Mouse (Mus musculus): ENCODE measurements around the gene Wdfy3. TPM values are rescaled to one million over a fixed set of nuclear protein-coding genes. Genes with fewer than 3 reads are reported as not detected.
A peak's percentile ranks its signal among the peaks of the same experiment; 100 is the strongest.
"Not testable (repeated sequence)": the region's sequence is repeated elsewhere in the genome, so short reads cannot be mapped to it uniquely, and the experiment has no call there.

Wdfy3 gene
- polyA plus RNA-seq (2014; fragmentation: Nextera tagmentation; extraction: Ambion mirVana): 14.8 and 15.1 TPM in 2 replicates

- Histone ChIP-seq H3K4me2 (ENCODE audit: low read length) (peak within 1 kb of the TSS; percentile 86), H3K27ac (replicated peaks in 1 of 2; ENCODE audit: control insufficient read depth in 1 of 2, insufficient read depth in 1 of 2, low read depth in 2 of 2, low read length in 2 of 2) (peak within 1 kb of the TSS; percentile 86 to 89), H3K27me3 (ENCODE audit: control insufficient read depth, insufficient read depth, low read length) (no peaks in the 10 kb centered on the region), H3K4me1 (ENCODE audit: control insufficient read depth in 2 of 2, insufficient read depth in 2 of 2, low read length in 2 of 2) (peaks cover 0 to 12% of the 10 kb centered on the region in 2 experiments; a peak in 3 of 4 replicates), H3K36me3 (ENCODE audit: control insufficient read depth, insufficient read depth, low read length) (0 out of 2 replicates have a peak, but pooled peaks cover 3% of the 10 kb centered on the region), H3K4me3 (ENCODE audit: control insufficient read depth in 1 of 2, insufficient read depth in 1 of 2, low read depth in 1 of 2, low read length in 2 of 2) (peak within 1 kb of the TSS; percentile 91 to 92), H3K9me3 (ENCODE audit: control insufficient read depth, low read length) (no peaks in the 10 kb centered on the region), H3K9ac (ENCODE audit: low read length) (peak within 1 kb of the TSS; percentile 95)
- 2% methylated on average over 51 of the region's 62 CpGs for WGBS
- ATAC-seq (ENCODE audit: insufficient number of reproducible peaks, insufficient read depth, low FRiP score, low read depth): peak; percentile 92
Measured at GRCm38 (mm10) chr5:102069767-102070413, at the start of gene Wdfy3. Gene Wdfy3 (minus strand): TSS chr5:102069921.

- H3K9ac ChIP-seq (ENCODE audit: low read length): no peak overlapping the region
Measured at GRCm38 (mm10) chr5:102113009-102113408, 43.3 kb upstream of the Wdfy3 start.

GRCm38 (mm10) chr5:102112034-102112433 lies 42.3 kb upstream of the Wdfy3 start:
- peaks cover 0 to 3% of the 10 kb centered on the region in 2 experiments; a peak in 1 of 4 replicates for H3K4me1 ChIP-seq (ENCODE audit: control insufficient read depth in 2 of 2, insufficient read depth in 2 of 2, low read length in 2 of 2)
- H3K36me3 ChIP-seq (ENCODE audit: control insufficient read depth, insufficient read depth, low read length): no peaks in the 10 kb centered on the region
- 52% methylated on average over 7 of the region's 7 CpGs for WGBS
- H3K27me3 ChIP-seq (ENCODE audit: control insufficient read depth, insufficient read depth, low read length): no peaks in the 10 kb centered on the region
- H3K9ac ChIP-seq (ENCODE audit: low read length): no peak overlapping the region
- no peak overlapping the region for H3K4me2 ChIP-seq (ENCODE audit: low read length)
- no peak overlapping the region for H3K27ac ChIP-seq (replicated peaks in 1 of 2; ENCODE audit: control insufficient read depth in 1 of 2, insufficient read depth in 1 of 2, low read depth in 2 of 2, low read length in 2 of 2)
- no peaks in the 10 kb centered on the region for H3K9me3 ChIP-seq (ENCODE audit: control insufficient read depth, low read length)
- H3K4me3 ChIP-seq (ENCODE audit: control insufficient read depth in 1 of 2, insufficient read depth in 1 of 2, low read depth in 1 of 2, low read length in 2 of 2): no peak overlapping the region
- no peak for ATAC-seq (ENCODE audit: insufficient number of reproducible peaks, insufficient read depth, low FRiP score, low read depth)

More at GRCm38 (mm10) chr5:102113009-102113408, 43.3 kb upstream of the Wdfy3 start:
- Histone ChIP-seq H3K4me1 (ENCODE audit: control insufficient read depth in 2 of 2, insufficient read depth in 2 of 2, low read length in 2 of 2) (peaks cover 0 to 3% of the 10 kb centered on the region in 2 experiments; a peak in 1 of 4 replicates), H3K27me3 (ENCODE audit: control insufficient read depth, insufficient read depth, low read length) (no peaks in the 10 kb centered on the region), H3K36me3 (ENCODE audit: control insufficient read depth, insufficient read depth, low read length) (no peaks in the 10 kb centered on the region), H3K4me2 (ENCODE audit: low read length) (peak overlapping the region; percentile 58), H3K4me3 (ENCODE audit: control insufficient read depth in 1 of 2, insufficient read depth in 1 of 2, low read depth in 1 of 2, low read length in 2 of 2) (peak overlapping the region in 1 of 2 experiments; percentile 22; a peak in 3 of 4 replicates), H3K9me3 (ENCODE audit: control insufficient read depth, low read length) (no peaks in the 10 kb centered on the region), H3K27ac (replicated peaks in 1 of 2; ENCODE audit: control insufficient read depth in 1 of 2, insufficient read depth in 1 of 2, low read depth in 2 of 2, low read length in 2 of 2) (no peak overlapping the region)
- no peak for ATAC-seq (ENCODE audit: insufficient number of reproducible peaks, insufficient read depth, low FRiP score, low read depth)
- WGBS: 23% methylated on average over 14 of the region's 14 CpGs

GRCm38 (mm10) chr5:102110031-102110430 lies 40.3 kb upstream of the Wdfy3 start:
- no peaks in the 10 kb centered on the region for H3K27me3 ChIP-seq (ENCODE audit: control insufficient read depth, insufficient read depth, low read length)
- no peak overlapping the region for H3K4me3 ChIP-seq (ENCODE audit: control insufficient read depth in 1 of 2, insufficient read depth in 1 of 2, low read depth in 1 of 2, low read length in 2 of 2)
- ATAC-seq (ENCODE audit: insufficient number of reproducible peaks, insufficient read depth, low FRiP score, low read depth): no peak
- H3K4me1 ChIP-seq (ENCODE audit: control insufficient read depth in 2 of 2, insufficient read depth in 2 of 2, low read length in 2 of 2): peaks cover 0 to 3% of the 10 kb centered on the region in 2 experiments; a peak in 1 of 4 replicates
- no peaks in the 10 kb centered on the region for H3K9me3 ChIP-seq (ENCODE audit: control insufficient read depth, low read length)
- H3K27ac ChIP-seq (replicated peaks in 1 of 2; ENCODE audit: control insufficient read depth in 1 of 2, insufficient read depth in 1 of 2, low read depth in 2 of 2, low read length in 2 of 2): no peak overlapping the region
- H3K4me2 ChIP-seq (ENCODE audit: low read length): no peak overlapping the region
- 87% methylated on average over 7 of the region's 7 CpGs for WGBS
- H3K36me3 ChIP-seq (ENCODE audit: control insufficient read depth, insufficient read depth, low read length): no peaks in the 10 kb centered on the region
- no peak overlapping the region for H3K9ac ChIP-seq (ENCODE audit: low read length)

- H3K36me3 ChIP-seq (ENCODE audit: control insufficient read depth, insufficient read depth, low read length): no peaks in the 10 kb centered on the region
- no peaks in the 10 kb centered on the region for H3K27me3 ChIP-seq (ENCODE audit: control insufficient read depth, insufficient read depth, low read length)
- H3K4me1 ChIP-seq (ENCODE audit: control insufficient read depth in 2 of 2, insufficient read depth in 2 of 2, low read length in 2 of 2): no peaks in the 10 kb centered on the region; a peak in 1 of 4 replicates
- no peaks in the 10 kb centered on the region for H3K9me3 ChIP-seq (ENCODE audit: control insufficient read depth, low read length)
- no peak overlapping the region for H3K9ac ChIP-seq (ENCODE audit: low read length)
- 77% methylated on average over 3 of the region's 3 CpGs for WGBS
- H3K4me2 ChIP-seq (ENCODE audit: low read length): no peak overlapping the region
- no peak overlapping the region for H3K4me3 ChIP-seq (ENCODE audit: control insufficient read depth in 1 of 2, insufficient read depth in 1 of 2, low read depth in 1 of 2, low read length in 2 of 2)
- ATAC-seq (ENCODE audit: insufficient number of reproducible peaks, insufficient read depth, low FRiP score, low read depth): no peak
- no peak overlapping the region for H3K27ac ChIP-seq (replicated peaks in 1 of 2; ENCODE audit: control insufficient read depth in 1 of 2, insufficient read depth in 1 of 2, low read depth in 2 of 2, low read length in 2 of 2)
Measured at GRCm38 (mm10) chr5:102105919-102106318, 36.2 kb upstream of the Wdfy3 start.

GRCm38 (mm10) chr5:102101815-102102214 lies 32.1 kb upstream of the Wdfy3 start:
- WGBS: 53% methylated on average over 1 of the region's 1 CpGs
- H3K4me3 ChIP-seq (ENCODE audit: control insufficient read depth in 1 of 2, insufficient read depth in 1 of 2, low read depth in 1 of 2, low read length in 2 of 2); H3K27me3 ChIP-seq (ENCODE audit: control insufficient read depth, insufficient read depth, low read length); H3K27ac ChIP-seq (replicated peaks in 1 of 2; ENCODE audit: control insufficient read depth in 1 of 2, insufficient read depth in 1 of 2, low read depth in 2 of 2, low read length in 2 of 2); H3K4me2 ChIP-seq (ENCODE audit: low read length); ATAC-seq (ENCODE audit: insufficient number of reproducible peaks, insufficient read depth, low FRiP score, low read depth); H3K9me3 ChIP-seq (ENCODE audit: control insufficient read depth, low read length); H3K4me1 ChIP-seq (ENCODE audit: control insufficient read depth in 2 of 2, insufficient read depth in 2 of 2, low read length in 2 of 2); H3K9ac ChIP-seq (ENCODE audit: low read length); H3K36me3 ChIP-seq (ENCODE audit: control insufficient read depth, insufficient read depth, low read length): not testable (repeated sequence)

- Histone ChIP-seq H3K4me2 (ENCODE audit: low read length) (no peak overlapping the region), H3K4me3 (ENCODE audit: control insufficient read depth in 1 of 2, insufficient read depth in 1 of 2, low read depth in 1 of 2, low read length in 2 of 2) (no peak overlapping the region), H3K27ac (replicated peaks in 1 of 2; ENCODE audit: control insufficient read depth in 1 of 2, insufficient read depth in 1 of 2, low read depth in 2 of 2, low read length in 2 of 2) (no peak overlapping the region), H3K36me3 (ENCODE audit: control insufficient read depth, insufficient read depth, low read length) (no peaks in the 10 kb centered on the region), H3K27me3 (ENCODE audit: control insufficient read depth, insufficient read depth, low read length) (no peaks in the 10 kb centered on the region), H3K4me1 (ENCODE audit: control insufficient read depth in 2 of 2, insufficient read depth in 2 of 2, low read length in 2 of 2) (no peaks in the 10 kb centered on the region; a peak in 1 of 4 replicates), H3K9ac (ENCODE audit: low read length) (no peak overlapping the region), H3K9me3 (ENCODE audit: control insufficient read depth, low read length) (peaks cover 5% of the 10 kb centered on the region; the same call in 1 of the 2 replicates)
- 79% methylated on average over 21 of the region's 21 CpGs for WGBS
- no peak for ATAC-seq (ENCODE audit: insufficient number of reproducible peaks, insufficient read depth, low FRiP score, low read depth)
Measured at GRCm38 (mm10) chr5:102100246-102101241, 30.8 kb upstream of the Wdfy3 start.

Measured in heart, embryonic 14.5 days (tissue).